Mouse (Mus musculus): ENCODE measurements around the gene Tceal1. TPM values are rescaled to one million over a fixed set of nuclear protein-coding genes. Genes with fewer than 3 reads are reported as not detected.
"Not testable (repeated sequence)": the region's sequence is repeated elsewhere in the genome, so short reads cannot be mapped to it uniquely, and the experiment has no call there.

Tceal1 gene
- total RNA-seq (2021): 1 to 10 TPM; 1.7 to 2.2 TPM
- long read RNA-seq, experiment 1, partial matches to known transcripts: 0 of 3 reads
- long read RNA-seq, experiment 1, other reads (novel, unspliced or antisense): 0 of 3 reads
- long read RNA-seq, experiment 2, transcript Tceal1-201 (2 exons, 2,803 nt): major isoform, 10 of 12 reads
- long read RNA-seq, experiment 2, partial matches to known transcripts: 0 of 12 reads
- long read RNA-seq, experiment 2, other reads (novel, unspliced or antisense): 2 of 12 reads

DNA sequence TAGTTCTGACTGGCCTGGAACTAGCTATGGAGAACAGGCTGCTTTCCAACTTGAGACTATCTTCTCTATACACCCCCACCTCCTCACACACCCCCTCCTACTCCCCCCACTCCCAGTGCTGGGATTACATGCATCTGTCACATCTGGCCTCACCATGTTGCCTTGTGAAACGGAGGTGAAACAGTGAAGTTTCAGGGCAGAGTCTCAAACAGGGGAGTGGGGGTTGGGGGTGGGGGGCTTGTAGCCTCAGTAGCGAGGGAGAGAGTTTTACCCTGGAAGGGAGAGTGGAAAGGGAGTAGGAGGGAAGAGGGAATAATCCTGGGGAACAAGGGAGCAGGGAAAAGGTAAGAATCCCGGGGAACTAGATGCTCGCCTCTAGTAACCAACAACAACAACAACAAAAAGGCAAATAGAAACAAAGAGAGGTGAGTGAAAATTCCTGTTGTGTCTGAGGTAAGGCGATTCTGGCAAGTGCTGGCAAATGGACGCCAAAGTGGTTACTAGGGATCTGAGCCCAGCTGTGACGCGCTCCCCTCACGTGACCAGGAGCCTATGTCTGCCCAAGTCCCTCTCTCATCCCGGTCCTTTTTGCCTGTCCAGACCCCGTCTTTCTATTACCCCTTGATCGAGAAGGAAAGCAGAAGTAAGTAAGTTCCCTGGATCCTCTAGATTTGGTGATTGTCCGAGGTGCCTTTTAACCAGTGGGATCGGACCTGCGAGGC lies at the start of gene Tceal1:
Tceal1 (plus strand) TSS at position 537 of the 722 bp plus-strand sequence.
- DNase-seq: peak; percentile 35 to 36
- intact Hi-C loops (cut with DNase I): no loop called here

DNA sequence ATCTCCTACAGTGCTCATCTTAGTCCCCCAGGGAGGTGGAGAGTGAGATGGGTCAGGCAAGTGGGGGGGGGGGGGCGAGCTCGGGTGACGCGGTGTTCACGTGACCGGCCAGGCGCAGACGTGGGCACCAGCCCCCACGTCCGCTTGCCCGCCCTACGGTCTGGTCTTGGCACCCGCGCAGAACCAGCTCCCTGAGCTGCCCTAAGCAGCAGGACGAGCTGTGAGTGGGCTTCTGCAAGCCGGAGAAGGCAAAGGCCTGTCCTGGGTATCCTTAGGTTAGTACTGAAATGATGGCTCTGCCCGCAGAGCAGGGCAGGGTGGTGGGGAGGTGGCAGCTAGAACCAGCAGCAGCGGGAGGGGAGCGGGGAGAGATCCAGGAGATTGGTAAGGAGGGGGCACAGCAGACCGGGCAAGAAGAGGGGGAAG lies 41.5 kb upstream of the Tceal1 start:
- DNase-seq: no peak
- intact Hi-C loops (cut with DNase I): loop anchor here (5.0 kb wide), 1 partner anchor 1459 kb away; no protein-coding TSS in a partner anchor

DNA sequence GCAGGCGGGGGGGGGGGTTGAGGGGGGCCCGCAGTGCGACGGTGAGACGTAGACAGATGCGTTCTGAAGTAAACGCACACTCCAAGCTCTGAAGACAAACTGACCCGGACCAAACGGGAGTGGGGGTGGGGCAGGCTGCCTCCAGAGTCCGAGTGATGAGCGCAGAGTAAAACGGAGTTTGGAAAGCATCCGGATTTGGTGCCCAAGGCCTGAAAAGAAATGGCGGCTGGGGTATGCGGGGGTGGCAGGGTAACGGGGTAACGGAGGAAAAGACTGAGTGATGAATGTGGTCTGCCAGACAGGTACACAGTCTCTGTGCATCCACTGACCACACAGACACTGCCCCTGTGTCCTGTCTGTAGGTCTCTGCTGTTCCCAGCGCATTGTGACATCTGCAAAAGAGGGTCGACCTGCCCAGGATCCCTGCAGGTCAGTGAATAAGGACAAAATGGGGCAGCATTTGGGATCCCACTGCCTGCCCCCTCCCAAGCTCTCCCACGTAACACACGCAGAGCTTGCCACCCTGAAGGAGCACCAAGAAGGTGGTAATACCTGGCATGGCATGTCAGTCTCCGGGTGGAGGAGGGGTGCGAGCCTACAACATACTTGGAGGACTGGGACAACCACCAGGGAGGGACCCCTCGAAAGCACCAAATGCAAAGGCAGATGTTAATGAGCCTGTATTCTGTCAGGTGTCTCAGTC lies 40.9 kb upstream of the Tceal1 start:
- DNase-seq: not testable (repeated sequence)
- intact Hi-C loops (cut with DNase I): loop anchor here (5.0 kb wide), 1 partner anchor 1460 kb away; no protein-coding TSS in a partner anchor

DNA sequence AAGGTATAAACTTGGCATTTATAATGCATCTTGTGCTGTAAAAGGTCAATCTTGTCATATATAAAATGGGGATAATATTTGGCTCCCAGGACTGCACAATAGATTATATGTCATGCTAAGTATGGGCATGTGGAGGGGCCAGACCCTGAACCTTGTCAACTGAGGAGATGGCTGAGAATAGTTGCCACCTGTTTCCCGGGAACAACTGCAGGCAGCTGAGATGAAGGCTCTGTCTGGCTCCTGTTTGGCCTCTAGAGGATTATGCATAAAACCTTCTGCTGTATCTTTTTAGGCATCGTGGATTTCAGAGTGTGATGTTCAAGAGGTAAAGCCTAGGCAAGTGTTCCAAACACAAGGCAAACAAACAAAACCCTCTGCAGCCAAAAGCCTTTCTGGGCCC lies 39.0 kb upstream of the Tceal1 start:
- intact Hi-C loops (cut with DNase I): loop anchor here (5.0 kb wide), 1 partner anchor 1461 kb away; no protein-coding TSS in a partner anchor
- DNase-seq: no peak

DNA sequence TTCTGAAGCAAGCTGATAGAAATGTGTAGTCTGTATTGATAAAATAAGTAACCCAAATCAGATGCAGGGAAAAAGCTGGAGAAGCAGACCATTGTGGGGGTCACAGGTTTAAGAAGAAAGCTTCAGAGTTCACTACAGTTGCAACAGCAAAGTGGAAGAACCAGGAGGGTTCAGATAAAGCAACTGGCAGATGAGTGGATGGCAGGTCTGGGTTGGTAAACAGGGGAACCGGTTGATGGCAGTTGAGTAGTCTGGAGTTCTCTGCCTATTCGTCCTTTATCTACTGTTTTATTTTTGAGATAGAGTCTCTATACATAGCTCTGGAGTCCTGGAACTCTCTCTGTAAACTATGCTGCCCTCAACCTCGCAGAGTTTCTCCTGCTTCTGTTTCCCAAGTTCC lies 26.8 kb upstream of the Tceal1 start:
- DNase-seq: no peak
- intact Hi-C loops (cut with DNase I): no loop called here

DNA sequence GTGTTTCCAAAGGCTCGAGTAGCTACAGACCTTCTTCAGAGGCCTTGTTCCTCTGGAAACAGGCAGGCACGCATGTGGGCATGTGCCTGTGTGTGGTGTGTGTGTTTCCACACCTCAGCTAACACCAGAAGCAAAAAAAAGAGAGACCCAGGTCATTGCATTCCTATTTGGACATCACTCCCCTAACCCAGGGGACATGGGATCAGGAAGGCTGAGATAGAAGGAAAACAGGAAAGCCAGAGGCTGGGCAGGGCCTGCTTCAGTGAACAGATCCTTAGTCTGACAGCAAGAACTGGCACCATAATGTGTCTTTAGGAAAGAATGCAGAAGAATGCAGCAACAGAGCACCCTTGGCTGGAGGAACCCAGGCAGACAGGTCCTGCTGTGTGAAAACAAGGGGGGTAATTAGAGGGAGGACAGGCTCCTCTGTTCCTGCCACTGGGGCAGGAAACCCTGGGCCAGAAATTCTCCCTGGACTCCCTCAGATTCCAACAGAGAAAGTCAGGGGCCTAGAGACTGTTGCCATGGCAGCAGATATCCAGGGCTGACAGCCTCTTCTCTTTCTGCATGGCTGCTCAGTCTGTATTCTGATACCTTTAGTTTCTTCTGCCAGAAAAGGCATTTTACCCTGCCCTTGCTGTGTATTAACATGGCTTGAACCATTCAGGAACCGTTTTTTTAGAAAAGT lies 16.0 kb upstream of the Tceal1 start:
- intact Hi-C loops (cut with DNase I); DNase-seq: not testable (repeated sequence)

DNA sequence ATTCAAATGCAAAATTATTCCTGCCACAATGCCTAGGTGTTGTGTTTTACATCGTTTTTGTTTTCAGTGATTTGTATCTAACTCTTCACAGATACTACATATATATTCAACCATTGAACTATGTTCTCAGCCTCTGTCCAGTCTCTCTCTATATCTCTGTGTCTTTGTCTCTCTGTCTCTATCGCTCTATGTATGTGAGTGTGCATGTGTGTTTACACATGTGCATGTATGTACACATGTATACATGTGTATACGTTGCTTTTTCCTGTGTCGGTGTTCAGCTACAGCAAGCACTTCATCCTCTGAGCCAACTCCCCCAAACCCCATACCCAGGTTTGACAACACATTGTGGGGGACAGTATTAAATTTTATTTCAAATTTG lies 15.5 kb upstream of the Tceal1 start:
- no peak for DNase-seq

DNA sequence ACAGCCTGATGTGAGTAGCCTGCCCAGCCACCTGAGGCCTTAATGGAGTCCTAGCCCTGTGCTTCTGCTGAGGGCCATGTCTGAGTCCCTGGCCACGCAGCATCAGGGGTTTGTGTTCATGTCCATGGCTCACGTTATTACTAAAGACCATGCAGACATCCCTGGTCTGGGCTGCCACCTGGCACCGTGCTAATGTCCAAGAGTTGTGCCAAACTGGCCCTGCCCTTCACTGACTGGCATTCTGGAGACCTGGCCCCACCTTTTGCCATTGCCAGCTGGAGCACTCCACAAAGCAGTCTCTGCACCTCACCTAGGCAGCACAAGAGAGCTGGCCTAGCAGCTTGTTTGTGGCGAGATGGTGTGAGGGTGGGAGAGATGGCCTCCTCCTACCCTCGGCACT lies 14.6 kb upstream of the Tceal1 start:
- intact Hi-C loops (cut with DNase I): no loop called here

More for the DNA sequence above, 15.5 kb upstream of the Tceal1 start:
- intact Hi-C loops (cut with DNase I): no loop called here

DNA sequence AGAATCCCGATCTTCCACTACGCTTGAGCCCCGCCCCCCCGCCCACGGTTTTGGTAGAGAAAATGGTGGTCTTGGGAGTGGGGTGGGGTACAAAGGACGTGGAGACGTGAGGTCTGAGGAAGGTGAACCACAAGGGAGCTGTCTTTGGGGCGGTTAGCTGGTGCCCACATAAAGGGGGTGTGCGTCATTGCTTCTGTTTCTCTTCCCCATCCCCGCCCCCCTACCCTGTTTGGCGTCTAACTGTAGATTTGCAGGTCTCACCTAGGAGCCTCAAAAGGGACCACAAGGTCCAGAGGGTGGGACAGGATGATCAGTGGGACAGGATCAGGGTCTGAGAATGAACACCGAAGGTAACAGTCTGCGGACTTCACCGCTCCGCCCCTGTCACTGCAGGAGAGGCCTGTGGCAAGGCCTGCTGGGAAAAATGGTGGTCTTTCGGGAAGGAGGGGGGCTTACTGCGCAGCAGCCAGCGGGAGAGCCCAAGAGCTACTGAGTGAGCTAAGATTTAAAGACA lies 443 bp downstream of the Tceal1 start:
- intact Hi-C loops (cut with DNase I): no loop called here

More for the DNA sequence above, 14.6 kb upstream of the Tceal1 start:
- DNase-seq: no peak

DNA sequence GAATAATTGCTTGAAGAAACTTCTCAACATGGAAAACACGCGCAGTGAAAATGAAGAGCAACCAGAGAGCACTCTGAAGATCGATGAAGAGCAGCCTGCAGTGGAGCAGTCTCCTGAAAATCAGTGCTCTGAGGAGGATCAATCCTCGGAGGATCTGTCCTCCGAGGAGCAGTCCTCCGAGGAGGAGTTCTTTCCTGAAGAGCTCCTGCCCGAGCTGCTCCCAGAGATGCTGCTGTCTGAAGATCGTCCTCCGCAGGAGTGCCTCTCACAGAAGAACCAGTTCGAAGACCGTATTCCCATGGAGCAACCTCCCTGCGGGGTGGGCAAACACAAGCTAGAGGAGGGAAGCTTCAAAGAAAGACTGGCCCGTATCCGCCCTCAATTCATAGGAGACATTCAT lies 1.0 kb downstream of the Tceal1 start:
- intact Hi-C loops (cut with DNase I): no loop called here
- DNase-seq: no peak

More for the DNA sequence above, 443 bp downstream of the Tceal1 start:
- peak in 1 of 2 experiments; percentile 15 for DNase-seq

DNA sequence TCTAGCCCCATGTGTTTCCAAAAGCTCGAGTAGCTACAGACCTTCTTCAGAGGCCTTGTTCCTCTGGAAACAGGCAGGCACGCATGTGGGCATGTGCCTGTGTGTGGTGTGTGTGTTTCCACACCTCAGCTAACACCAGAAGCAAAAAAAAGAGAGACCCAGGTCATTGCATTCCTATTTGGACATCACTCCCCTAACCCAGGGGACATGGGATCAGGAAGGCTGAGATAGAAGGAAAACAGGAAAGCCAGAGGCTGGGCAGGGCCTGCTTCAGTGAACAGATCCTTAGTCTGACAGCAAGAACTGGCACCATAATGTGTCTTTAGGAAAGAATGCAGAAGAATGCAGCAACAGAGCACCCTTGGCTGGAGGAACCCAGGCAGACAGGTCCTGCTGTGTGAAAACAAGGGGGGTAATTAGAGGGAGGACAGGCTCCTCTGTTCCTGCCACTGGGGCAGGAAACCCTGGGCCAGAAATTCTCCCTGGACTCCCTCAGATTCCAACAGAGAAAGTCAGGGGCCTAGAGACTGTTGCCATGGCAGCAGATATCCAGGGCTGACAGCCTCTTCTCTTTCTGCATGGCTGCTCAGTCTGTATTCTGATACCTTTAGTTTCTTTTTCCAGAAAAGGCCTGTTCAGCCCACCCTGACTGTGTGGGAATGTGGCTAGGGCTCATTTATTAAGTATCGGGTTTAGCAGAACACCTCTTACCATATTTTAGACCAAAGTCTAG lies 7.1 kb downstream of the Tceal1 start:
- DNase-seq; intact Hi-C loops (cut with DNase I): not testable (repeated sequence)

DNA sequence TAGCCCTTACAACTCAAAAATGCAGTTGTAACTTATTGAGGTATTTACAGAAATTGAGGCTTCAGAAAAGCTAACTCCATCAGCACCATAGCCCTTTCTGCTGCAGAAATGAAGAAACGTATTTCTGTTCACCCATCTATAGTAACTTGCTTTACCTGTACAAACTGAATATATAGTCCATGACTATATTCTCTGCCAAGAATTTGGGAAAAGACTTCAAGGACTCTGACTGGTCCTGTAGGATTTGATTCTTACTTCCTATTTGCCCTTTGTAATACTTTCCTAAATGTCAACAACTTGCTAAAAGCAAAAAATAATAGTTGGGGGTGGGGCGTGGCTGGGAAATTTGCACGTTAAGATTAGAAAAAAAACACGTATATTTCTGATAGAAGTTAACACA lies 24.2 kb downstream of the Tceal1 start:
- DNase-seq: no peak
- intact Hi-C loops (cut with DNase I): no loop called here

DNA sequence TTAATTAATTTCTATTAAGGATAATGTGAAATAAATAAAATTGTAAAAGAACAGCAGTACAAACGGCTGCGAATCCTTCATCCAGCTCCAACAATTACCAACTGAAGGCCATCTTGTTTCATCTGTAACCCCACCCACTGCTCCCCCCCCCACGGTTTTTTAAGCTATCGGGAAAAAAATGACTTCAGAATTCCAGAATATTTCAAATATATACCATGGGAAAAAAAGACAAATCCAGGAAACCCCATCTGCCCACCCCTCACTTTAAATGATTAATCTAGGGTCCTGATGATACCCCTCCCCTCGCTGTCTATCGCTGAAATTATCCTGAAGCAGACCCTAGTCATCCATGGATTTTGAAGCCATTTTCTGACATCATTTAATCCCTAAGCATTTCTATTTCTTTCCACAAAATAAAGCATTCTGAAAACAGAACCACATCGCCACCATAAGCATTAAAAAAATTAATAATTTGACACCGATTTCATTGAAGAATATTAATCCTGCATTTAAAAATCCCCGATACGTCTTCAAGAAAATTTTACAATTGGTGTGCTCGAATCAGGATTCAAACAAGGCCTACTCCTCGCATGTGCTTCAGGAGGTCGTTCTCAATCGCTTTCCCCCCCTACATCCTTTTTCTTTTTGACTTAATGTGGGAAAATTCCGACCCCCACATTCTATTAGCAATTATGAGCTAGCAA lies 32.5 kb downstream of the Tceal1 start:
- DNase-seq: no peak
- intact Hi-C loops (cut with DNase I): loop anchor here (10.0 kb wide), 1 partner anchor 295 kb away; the partner anchor contains the start of gene Slc25a53

DNA sequence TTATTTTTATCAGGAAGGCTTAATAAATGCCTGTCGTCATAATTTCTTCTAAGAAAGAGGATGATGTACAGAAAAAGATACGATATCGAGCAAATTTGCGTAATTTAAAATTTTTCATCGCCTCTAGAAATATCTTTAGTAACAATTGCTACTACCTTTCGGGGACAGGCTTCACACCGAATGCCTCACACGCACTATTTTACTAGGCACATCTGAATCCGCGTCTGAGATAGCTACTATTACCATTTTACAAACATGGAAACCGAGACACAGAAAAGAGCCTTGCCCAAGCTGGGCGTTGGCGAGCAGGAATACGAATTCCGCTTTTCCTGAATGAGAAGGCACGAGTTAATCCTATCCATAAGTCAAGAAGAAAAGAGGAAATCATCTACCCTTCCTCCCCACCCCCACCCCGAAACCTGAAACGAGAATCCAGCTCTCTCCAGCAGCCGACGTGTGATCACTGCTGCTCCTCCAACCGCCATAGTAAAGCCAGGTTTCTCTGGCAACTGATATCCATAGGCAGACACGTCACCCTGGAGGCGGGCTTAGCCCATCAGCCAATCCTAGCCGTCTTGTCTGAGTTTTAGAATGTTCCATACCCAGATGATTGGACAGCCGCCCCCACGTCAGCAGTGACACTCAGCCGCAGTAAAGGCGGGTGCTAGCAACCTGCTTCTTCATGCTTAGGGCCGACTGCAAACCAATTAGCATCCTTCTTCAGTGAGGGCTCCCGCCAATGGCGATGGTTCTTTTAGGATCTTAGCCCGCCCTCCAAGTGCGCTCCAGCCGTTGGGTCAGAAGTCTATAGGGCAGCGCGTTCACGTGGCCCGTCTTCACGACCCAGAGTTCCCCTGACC lies 33.2 kb downstream of the Tceal1 start:
- intact Hi-C loops (cut with DNase I): loop anchor here (10.0 kb wide), 1 partner anchor 294 kb away; the partner anchor contains the start of gene Slc25a53
- peak; percentile 83 to 88 for DNase-seq

DNA sequence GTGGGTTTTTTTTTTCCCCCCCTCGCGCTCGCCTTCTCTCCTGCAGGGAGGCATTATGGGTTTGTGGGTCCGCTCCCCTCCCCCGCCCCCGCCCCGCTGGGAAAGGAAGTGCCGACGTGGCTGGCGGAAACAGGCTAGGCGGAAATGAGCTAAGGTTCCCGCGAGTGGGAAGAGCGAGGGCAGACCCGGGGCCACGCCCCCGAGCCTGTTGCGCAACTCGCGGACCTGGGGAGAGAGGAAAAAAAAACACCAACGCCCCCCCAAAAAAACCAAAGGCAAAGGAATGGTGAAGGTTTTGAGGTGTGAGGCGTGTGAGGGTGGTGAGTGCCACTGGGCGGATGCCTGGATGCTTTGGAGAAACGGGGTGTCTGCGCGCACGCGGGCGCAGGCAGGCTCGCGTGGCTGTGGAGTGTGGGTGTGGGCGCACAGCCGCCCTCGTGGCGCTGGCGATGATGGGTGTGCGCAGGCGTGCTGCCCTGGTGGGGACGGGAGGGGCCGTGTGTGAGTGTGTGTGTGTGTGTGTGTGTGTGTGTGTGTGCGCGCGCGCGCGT lies 33.9 kb downstream of the Tceal1 start:
- intact Hi-C loops (cut with DNase I): loop anchor here (10.0 kb wide), 1 partner anchor 293 kb away; the partner anchor contains the start of gene Slc25a53
- peak; percentile 72 to 73 for DNase-seq

DNA sequence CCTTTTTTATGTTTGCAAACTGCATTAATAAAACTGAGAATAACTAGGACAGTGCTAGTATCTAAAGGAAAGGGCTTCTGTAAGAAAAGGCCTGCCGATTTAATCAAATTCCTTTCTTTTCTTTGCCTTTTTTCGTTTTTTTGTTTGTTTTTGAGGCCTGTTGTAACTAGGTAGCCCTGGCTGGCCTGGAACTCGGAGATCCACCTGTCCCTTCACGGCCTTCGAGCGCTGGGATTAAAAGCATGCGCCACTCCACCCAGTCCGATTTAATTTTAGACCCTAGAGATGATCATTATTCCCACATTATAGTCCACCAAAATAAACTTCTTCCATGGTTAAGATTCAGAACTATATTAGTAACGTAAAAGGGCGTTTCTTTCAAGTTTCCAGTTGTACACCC lies 34.5 kb downstream of the Tceal1 start:
- peak in 1 of 2 experiments; percentile 9 for DNase-seq
- intact Hi-C loops (cut with DNase I): loop anchor here (10.0 kb wide), 1 partner anchor 293 kb away; the partner anchor contains the start of gene Slc25a53

DNA sequence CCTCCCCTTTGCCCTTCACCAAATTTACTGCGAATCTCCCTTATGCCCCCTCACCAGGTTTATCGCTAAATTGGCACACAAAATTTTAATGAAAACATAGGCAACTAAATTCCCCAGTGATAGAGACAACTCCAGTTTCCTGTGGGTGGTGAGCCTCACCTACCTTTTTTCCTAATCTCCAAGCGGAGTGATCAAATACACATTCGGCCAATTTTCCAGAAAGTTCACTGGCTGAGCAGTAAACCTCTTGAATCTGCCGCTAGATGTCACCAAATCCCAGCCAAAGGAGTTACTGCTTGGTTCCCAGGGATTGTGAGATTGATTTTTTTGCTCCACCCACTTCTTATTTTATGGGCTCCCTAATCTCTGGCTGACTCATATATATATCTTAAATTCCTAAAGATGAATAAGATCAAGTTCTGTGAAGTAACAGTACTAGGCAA lies 34.9 kb downstream of the Tceal1 start:
- DNase-seq: peak in 1 of 2 experiments; percentile 34
- intact Hi-C loops (cut with DNase I): loop anchor here (10.0 kb wide), 1 partner anchor 292 kb away; the partner anchor contains the start of gene Slc25a53

All from gastrocnemius, postnatal 36 days (tissue).